27 mouse cellular contexts compared by ENCODE assay signal in genomic region chr3:137382311-137382710, GRCm38 (mm10). TPM values are rescaled to one million over a fixed set of nuclear protein-coding genes. Genes with fewer than 3 reads are reported as not detected.
DNase-seq lines count a peak whose midpoint lies in the region; ATAC-seq and TF ChIP-seq lines count a peak whose summit lies in the region.
"Had no signal": no experiment of that assay in that cellular context is flagged by ENCODE, and none has a peak within 500 bp of the region (broad histone marks: within the 10 kb centered on the region; RNA-seq: fewer than 3 reads in every experiment).

No protein-coding gene starts in this region.

- H3K27ac ChIP-seq in forebrain, postnatal 0 days (ENCODE audit: low read depth, low read length): no peak overlapping the region
- H3K27ac ChIP-seq in forebrain, embryonic 13.5 days: no peak overlapping the region
- H3K27ac ChIP-seq: embryonic facial prominence, embryonic 10.5 days; embryonic facial prominence, embryonic 13.5 days; forebrain, embryonic 12.5 days; gastrocnemius, adult 2 months; hindbrain, embryonic 12.5 days; hindbrain, embryonic 15.5 days; intestine, embryonic 15.5 days had no signal

- 86% methylated on average over 2 of the region's 2 CpGs for WGBS in forebrain, postnatal 0 days
- 82% methylated on average over 2 of the region's 2 CpGs for WGBS in forebrain, embryonic 13.5 days

- peak; percentile 4 for DNase-seq in forebrain, postnatal 0 days
- DNase-seq in layer of hippocampus, adult 18-20 months (ENCODE audit: low spot score in 2 of 2): peak; percentile 28 to 75
- no peak for DNase-seq in layer of hippocampus, postnatal 25 days (ENCODE audit: extremely low spot score in 1 of 2, low spot score in 1 of 2)
- peak; percentile 67 for DNase-seq in layer of hippocampus, adult 9-11 months
- no peak for DNase-seq in cerebellum, adult 11-12 months
- DNase-seq: adrenal gland, postnatal 10 days; adrenal gland, postnatal 36 days; cerebellum, adult 11 months; cerebellum, adult 8-10 months; cerebellum, postnatal 10 days; cerebellum, postnatal 36 days; embryo, embryonic 11 days; gastrocnemius, adult 2 months; gastrocnemius, postnatal 14 days; heart, adult 11 months had no signal

- no peak overlapping the region for H3K9ac ChIP-seq in forebrain, postnatal 0 days
- H3K9ac ChIP-seq in forebrain, embryonic 13.5 days: no peak overlapping the region
- H3K9ac ChIP-seq: embryonic facial prominence, embryonic 13.5 days; forebrain, embryonic 12.5 days; hindbrain, embryonic 12.5 days; hindbrain, embryonic 15.5 days; intestine, embryonic 15.5 days had no signal

- no peak for TF ChIP-seq CTCF in forebrain, postnatal 0 days (IDR thresholded peaks at IDR 0.05; ENCODE audit: low read depth)

- no peak for ATAC-seq in forebrain, postnatal 0 days
- ATAC-seq in forebrain, embryonic 13.5 days: no peak
- ATAC-seq: forebrain, embryonic 16.5 days; intestine, embryonic 15.5 days; Patski had no signal

- H3K9me3 ChIP-seq in forebrain, postnatal 0 days (ENCODE audit: low read length): no peaks in the 10 kb centered on the region
- no peaks in the 10 kb centered on the region for H3K9me3 ChIP-seq in forebrain, embryonic 13.5 days (replicated peaks)
- H3K9me3 ChIP-seq: embryonic facial prominence, embryonic 10.5 days; embryonic facial prominence, embryonic 13.5 days; forebrain, embryonic 12.5 days; hindbrain, embryonic 12.5 days; hindbrain, embryonic 15.5 days; intestine, embryonic 15.5 days had no signal

- no peaks in the 10 kb centered on the region for H3K4me1 ChIP-seq in forebrain, postnatal 0 days (ENCODE audit: insufficient read depth)
- H3K4me1 ChIP-seq in forebrain, embryonic 13.5 days: no peaks in the 10 kb centered on the region
- H3K4me1 ChIP-seq: embryonic facial prominence, embryonic 10.5 days; embryonic facial prominence, embryonic 13.5 days; forebrain, embryonic 12.5 days; hindbrain, embryonic 12.5 days; hindbrain, embryonic 15.5 days; intestine, embryonic 15.5 days had no signal

- no peaks in the 10 kb centered on the region for H3K36me3 ChIP-seq in forebrain, postnatal 0 days (ENCODE audit: insufficient read depth)
- no peaks in the 10 kb centered on the region for H3K36me3 ChIP-seq in forebrain, embryonic 13.5 days (ENCODE audit: poor library complexity, severe bottlenecking)
- H3K36me3 ChIP-seq: embryonic facial prominence, embryonic 10.5 days; embryonic facial prominence, embryonic 13.5 days; forebrain, embryonic 12.5 days; hindbrain, embryonic 12.5 days; hindbrain, embryonic 15.5 days; intestine, embryonic 15.5 days had no signal

- no peak overlapping the region for H3K4me2 ChIP-seq in forebrain, postnatal 0 days (ENCODE audit: low read depth)
- H3K4me2 ChIP-seq in forebrain, embryonic 13.5 days: no peak overlapping the region
- H3K4me2 ChIP-seq: embryonic facial prominence, embryonic 13.5 days; forebrain, embryonic 12.5 days; heart, embryonic 11.5 days; hindbrain, embryonic 12.5 days; hindbrain, embryonic 15.5 days; intestine, embryonic 15.5 days had no signal

- H3K27me3 ChIP-seq in forebrain, postnatal 0 days (ENCODE audit: insufficient read depth, low read length): no peaks in the 10 kb centered on the region
- H3K27me3 ChIP-seq in forebrain, embryonic 13.5 days: no peaks in the 10 kb centered on the region
- H3K27me3 ChIP-seq: embryonic facial prominence, embryonic 13.5 days; forebrain, embryonic 12.5 days; hindbrain, embryonic 12.5 days; hindbrain, embryonic 15.5 days; intestine, embryonic 15.5 days; Patski had no signal

- H3K4me3 ChIP-seq in forebrain, postnatal 0 days (ENCODE audit: low read depth, low read length): no peak overlapping the region
- H3K4me3 ChIP-seq in forebrain, embryonic 13.5 days: no peak overlapping the region
- H3K4me3 ChIP-seq: embryonic facial prominence, embryonic 10.5 days; embryonic facial prominence, embryonic 13.5 days; erythroblast, embryonic 14.5 days; forebrain, embryonic 12.5 days; gastrocnemius, adult 2 months; hindbrain, embryonic 12.5 days; hindbrain, embryonic 15.5 days; intestine, embryonic 15.5 days had no signal

RNA-seq across cellular contexts. Expression of gene Emcn, which starts 41.4 kb away (rescaled TPM):
- total RNA-seq in forebrain, postnatal 0 days (2014; rRNA removed): 6.2 and 9.4 TPM in 2 replicates
- 7.2 and 9.1 TPM in 2 replicates for polyA plus RNA-seq in forebrain, postnatal 0 days (2015; fragmentation: Nextera tagmentation; extraction: Ambion mirVana)
- polyA plus RNA-seq in forebrain, embryonic 13.5 days (2015; fragmentation: Nextera tagmentation; extraction: Ambion mirVana): 10.4 and 10.5 TPM in 2 replicates
- 1 to 10 TPM; 6.9 to 8.8 TPM for total RNA-seq in layer of hippocampus, adult 18-20 months (2021)
- 10 to 100 TPM in 1 of 2 experiments, 1 to 10 TPM in 1; 6.4 to 10.6 TPM for total RNA-seq in layer of hippocampus, postnatal 25 days (2021)
- total RNA-seq: ES-E14 had no signal
- polyA plus RNA-seq: erythroblast, embryonic 14.5 days; Patski had no signal

Comparison
In these comparisons a context has a peak if more than half of its experiments do, and no peak if none do; other contexts are left out.
1. DNase-seq: peak in forebrain, postnatal 0 days (single experiment), layer of hippocampus, adult 18-20 months (2 of 2) and layer of hippocampus, adult 9-11 months (single experiment); none in layer of hippocampus, postnatal 25 days (0 of 2) and cerebellum, adult 11-12 months (single experiment).